Mouse (Mus musculus) limb, embryonic 13.5 days (tissue): Measurements from ENCODE around the gene Bst2. TPM values are rescaled to one million over a fixed set of nuclear protein-coding genes. Genes with fewer than 3 reads are reported as not detected.

Source experiments
- ATAC-seq: fragments of 200-750 bp; cut with Nextera tagmentation; 2 replicates; pipeline ENCODE4 v1.8.0; 2017; ENCODE audit warnings: low read depth, moderate number of reproducible peaks, moderate TSS enrichment; ENCODE audit not compliant: low FRiP score
- H3K27ac ChIP-seq: fragments of 300-500 bp; sonication (generic); 2 replicates; pipeline ENCODE4 v1.5.1; 2015; ENCODE audit warnings: inconsistent platforms, mild to moderate bottlenecking, moderate library complexity
- H3K27me3 ChIP-seq: fragments of 300-500 bp; sonication (generic); 2 replicates; pipeline ENCODE4 v1.6.1; 2015; ENCODE audit warnings: mild to moderate bottlenecking, inconsistent platforms
- H3K36me3 ChIP-seq: fragments of 300-500 bp; sonication (generic); 2 replicates; pipeline ENCODE4 v1.6.1; 2015; ENCODE audit warnings: inconsistent platforms, mild to moderate bottlenecking, moderate library complexity
- H3K4me1 ChIP-seq: fragments of 300-500 bp; sonication (generic); 2 replicates; pipeline ENCODE4 v1.6.1; 2015; ENCODE audit warnings: inconsistent platforms
- H3K4me2 ChIP-seq: fragments of 300-500 bp; sonication (generic); replicated peaks from 2 replicates; pipeline ENCODE4 v1.6.1; 2015; ENCODE audit warnings: inconsistent platforms, mild to moderate bottlenecking, moderate library complexity
- H3K4me3 ChIP-seq: fragments of 300-500 bp; sonication (generic); 2 replicates; pipeline ENCODE4 v1.5.1; 2015; ENCODE audit warnings: moderate library complexity, mild to moderate bottlenecking, inconsistent platforms
- H3K9ac ChIP-seq: fragments of 300-500 bp; sonication (generic); 2 replicates; pipeline ENCODE4 v1.6.1; 2015; ENCODE audit warnings: mild to moderate bottlenecking, inconsistent platforms
- H3K9me3 ChIP-seq: fragments of 300-500 bp; sonication (generic); 2 replicates; pipeline ENCODE4 v1.6.1; 2016; ENCODE audit warnings: inconsistent platforms
- WGBS: fragments of 180-500 bp; shearing (Covaris S2); methylation state at CpG from one replicate; pipeline ENCODE4 v1.1.7; 2015; 5-methylcytosine and 5-hydroxymethylcytosine counted together
- polyA plus RNA-seq: library from polyadenylated mRNA; unstranded; fragments of >200 nt; fragmentation: Nextera tagmentation; extraction: Ambion mirVana; gene quantifications from 2 replicates; pipeline ENCODE4 v1.2.1, GENCODE M21; 2015

Gene Bst2
- 21.0 and 22.3 TPM in 2 replicates for polyA plus RNA-seq

DNA sequence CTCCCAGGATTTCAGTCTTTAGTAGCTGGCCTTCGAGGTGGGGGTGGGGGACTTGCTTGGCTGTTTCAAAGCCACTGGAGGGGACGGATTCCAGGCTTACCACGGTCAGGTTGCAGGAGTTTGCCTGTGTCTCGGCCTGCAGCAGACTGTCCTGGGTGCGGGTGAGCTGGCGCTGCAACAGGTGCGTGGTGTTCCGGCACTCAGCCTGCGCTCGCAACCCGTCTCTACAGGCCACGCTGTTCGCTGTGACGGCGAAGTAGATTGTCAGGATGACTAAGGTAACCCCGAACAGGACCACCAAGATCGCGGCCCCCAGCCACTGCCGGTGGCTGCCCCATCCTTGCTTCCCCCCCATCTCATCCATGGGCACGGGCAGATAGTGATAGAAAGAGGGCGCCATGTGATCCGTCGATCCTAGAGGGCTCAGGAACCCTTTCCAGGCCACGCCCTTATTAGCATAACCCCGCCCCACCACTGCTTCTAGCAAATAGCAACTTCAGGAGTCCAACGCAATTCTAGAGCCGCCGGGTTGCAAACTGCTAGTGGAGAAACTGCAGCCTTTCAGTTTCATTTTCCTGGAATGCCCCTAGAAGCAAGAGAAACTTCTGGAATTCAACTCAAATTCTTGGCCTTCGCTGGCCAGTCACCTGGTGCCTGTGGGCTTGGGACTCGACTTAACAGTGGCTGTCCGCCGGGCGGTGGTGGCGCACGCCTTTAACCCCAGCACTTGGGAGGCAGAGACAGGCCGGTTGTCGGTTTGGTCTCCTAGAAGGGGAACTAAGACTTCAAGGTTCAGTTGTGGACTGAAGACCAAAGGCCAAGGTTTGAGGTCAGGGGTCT, at the start of gene Bst2:
Gene Bst2 (minus strand): TSS at position 429 of the 840 bp plus-strand sequence.
- WGBS: 1% methylated on average over 37 of the region's 37 CpGs
- ATAC-seq: peak; percentile 88
- peak within 1 kb of the TSS; percentile 60 for H3K9ac ChIP-seq
- peak within 1 kb of the TSS; percentile 48; the same call in 1 of the 2 replicates for H3K27ac ChIP-seq
- no peaks in the 10 kb centered on the region for H3K36me3 ChIP-seq
- H3K4me1 ChIP-seq: peaks cover 13% of the 10 kb centered on the region
- H3K27me3 ChIP-seq: peaks cover 9% of the 10 kb centered on the region; the same call in 1 of the 2 replicates
- H3K4me3 ChIP-seq: peak within 1 kb of the TSS; percentile 48
- H3K4me2 ChIP-seq: peak within 1 kb of the TSS; percentile 71
- no peaks in the 10 kb centered on the region for H3K9me3 ChIP-seq

DNA sequence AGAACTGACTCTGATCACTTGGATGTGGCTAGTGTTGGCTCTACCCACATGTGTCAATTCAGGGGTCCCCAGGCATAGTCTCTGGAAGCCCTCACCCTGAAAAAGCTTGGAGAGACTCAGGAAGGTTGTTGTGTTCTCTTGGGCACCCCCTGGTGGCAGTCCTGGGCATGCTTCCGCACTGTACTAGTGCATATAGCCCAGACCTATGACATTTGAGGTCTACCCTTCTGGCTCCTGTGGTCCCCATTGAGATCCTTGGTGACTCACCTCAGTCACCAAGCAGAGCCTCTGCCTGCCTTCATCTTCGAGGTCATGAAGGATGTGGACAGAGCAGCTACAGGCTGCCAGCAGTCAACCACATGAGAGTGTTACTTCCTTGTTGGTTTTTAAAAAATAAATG, 49.6 kb upstream of the Bst2 start:
- Histone ChIP-seq H3K27me3 (no peaks in the 10 kb centered on the region), H3K27ac (no peak overlapping the region), H3K4me2 (no peak overlapping the region), H3K4me1 (peaks cover 10% of the 10 kb centered on the region), H3K36me3 (peaks cover 38% of the 10 kb centered on the region), H3K9ac (no peak overlapping the region), H3K9me3 (no peaks in the 10 kb centered on the region), H3K4me3 (no peak overlapping the region)
- 79% methylated on average over 2 of the region's 2 CpGs for WGBS
- no peak for ATAC-seq

DNA sequence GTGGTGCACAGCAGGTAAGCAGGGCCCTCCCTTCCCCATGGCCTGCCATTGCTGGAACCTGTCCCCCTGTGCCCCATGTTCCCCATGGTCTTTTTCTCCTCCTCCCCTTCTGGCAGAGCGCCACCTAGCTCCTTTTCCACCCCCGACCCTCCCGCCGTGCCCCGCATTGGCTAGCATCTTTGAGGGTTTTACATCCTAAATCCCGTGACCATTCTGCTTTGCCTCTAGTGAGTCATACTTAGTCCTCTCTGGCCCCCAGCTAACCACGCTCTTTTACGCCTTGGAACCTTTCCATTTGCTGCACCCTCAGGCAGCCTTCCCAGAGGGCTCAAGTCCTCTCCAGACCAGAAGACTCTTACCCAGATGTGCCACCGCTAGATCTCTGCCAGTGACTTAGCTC, 42.9 kb upstream of the Bst2 start:
- no peaks in the 10 kb centered on the region for H3K9me3 ChIP-seq
- 32% methylated on average over 9 of the region's 9 CpGs for WGBS
- peaks cover 37% of the 10 kb centered on the region for H3K36me3 ChIP-seq
- H3K4me1 ChIP-seq: no peaks in the 10 kb centered on the region
- no peak for ATAC-seq
- no peak overlapping the region for H3K4me3 ChIP-seq
- H3K27ac ChIP-seq: no peak overlapping the region
- no peaks in the 10 kb centered on the region for H3K27me3 ChIP-seq
- no peak overlapping the region for H3K9ac ChIP-seq
- no peak overlapping the region for H3K4me2 ChIP-seq

DNA sequence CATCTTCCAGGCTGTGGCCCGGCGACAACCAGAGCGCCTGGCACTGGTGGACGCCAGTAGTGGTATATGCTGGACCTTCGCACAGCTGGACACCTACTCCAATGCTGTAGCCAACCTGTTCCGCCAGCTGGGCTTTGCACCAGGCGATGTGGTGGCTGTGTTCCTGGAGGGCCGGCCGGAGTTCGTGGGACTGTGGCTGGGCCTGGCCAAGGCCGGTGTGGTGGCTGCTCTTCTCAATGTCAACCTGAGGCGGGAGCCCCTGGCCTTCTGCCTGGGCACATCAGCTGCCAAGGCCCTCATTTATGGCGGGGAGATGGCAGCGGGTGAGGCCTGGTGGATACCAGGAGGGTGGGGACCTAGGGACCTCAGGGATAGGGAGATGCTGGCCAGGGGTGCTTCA, 42.2 kb upstream of the Bst2 start:
- no peak overlapping the region for H3K4me3 ChIP-seq
- H3K9me3 ChIP-seq: no peaks in the 10 kb centered on the region
- no peak overlapping the region for H3K4me2 ChIP-seq
- no peaks in the 10 kb centered on the region for H3K4me1 ChIP-seq
- peaks cover 30% of the 10 kb centered on the region for H3K36me3 ChIP-seq
- no peak for ATAC-seq
- H3K9ac ChIP-seq: no peak overlapping the region
- no peaks in the 10 kb centered on the region for H3K27me3 ChIP-seq
- no peak overlapping the region for H3K27ac ChIP-seq
- WGBS: 84% methylated on average over 14 of the region's 14 CpGs

DNA sequence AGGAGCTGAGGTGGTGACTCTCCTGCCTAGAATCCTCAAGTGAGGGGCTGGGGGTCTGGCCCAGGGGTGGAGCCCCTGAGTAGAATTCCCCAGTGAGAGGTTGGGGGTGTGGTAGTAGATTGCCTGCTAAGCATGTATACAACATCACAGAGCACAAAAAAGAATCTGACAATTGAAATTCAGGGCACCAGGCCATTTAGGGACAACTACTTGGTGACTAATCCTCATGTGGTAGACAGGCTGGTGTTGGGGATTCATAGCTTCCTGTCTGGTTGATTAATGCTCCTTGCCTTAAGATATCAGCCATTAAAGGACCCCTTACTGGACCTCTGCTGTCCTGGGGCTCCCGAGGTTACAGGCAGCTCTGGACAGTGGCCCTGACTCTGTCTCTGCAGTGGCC, 41.8 kb upstream of the Bst2 start:
- Histone ChIP-seq H3K4me3 (no peak overlapping the region), H3K9ac (no peak overlapping the region), H3K27ac (no peak overlapping the region), H3K36me3 (peaks cover 25% of the 10 kb centered on the region), H3K4me2 (no peak overlapping the region), H3K4me1 (no peaks in the 10 kb centered on the region), H3K27me3 (no peaks in the 10 kb centered on the region), H3K9me3 (no peaks in the 10 kb centered on the region)
- 54% methylated on average over 1 of the region's 1 CpGs for WGBS
- no peak for ATAC-seq

DNA sequence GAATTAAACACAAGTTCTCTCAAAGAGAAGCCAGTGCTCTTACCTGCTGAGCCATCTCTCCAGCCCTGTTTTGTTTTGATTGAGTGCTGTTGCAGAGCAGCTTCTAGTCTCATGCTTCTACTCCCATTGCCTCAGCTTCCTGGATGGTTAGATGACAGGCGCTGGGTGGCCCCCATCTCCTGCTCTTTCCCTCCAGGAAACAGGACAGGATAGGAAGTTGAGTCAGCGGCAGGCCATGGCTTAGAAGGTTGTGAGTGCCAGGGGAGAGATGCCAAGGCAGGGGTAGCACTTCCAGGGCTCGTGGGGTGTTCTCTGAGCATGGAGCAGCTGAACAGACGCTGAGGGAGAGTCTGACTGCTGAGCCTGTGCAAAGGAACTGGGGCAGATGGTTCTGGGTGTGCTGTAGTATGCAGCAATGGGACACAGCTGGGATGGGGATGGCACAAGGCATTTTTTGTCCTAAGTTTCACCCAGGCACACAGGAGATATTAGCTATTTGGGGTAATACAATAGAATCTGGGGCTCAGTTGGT, 40.7 kb upstream of the Bst2 start:
- peaks cover 21% of the 10 kb centered on the region for H3K36me3 ChIP-seq
- H3K4me3 ChIP-seq: no peak overlapping the region
- no peak overlapping the region for H3K4me2 ChIP-seq
- H3K27ac ChIP-seq: no peak overlapping the region
- H3K4me1 ChIP-seq: peaks cover 4% of the 10 kb centered on the region
- H3K27me3 ChIP-seq: no peaks in the 10 kb centered on the region
- no peaks in the 10 kb centered on the region for H3K9me3 ChIP-seq
- no peak overlapping the region for H3K9ac ChIP-seq
- 75% methylated on average over 4 of the region's 4 CpGs for WGBS
- no peak for ATAC-seq

DNA sequence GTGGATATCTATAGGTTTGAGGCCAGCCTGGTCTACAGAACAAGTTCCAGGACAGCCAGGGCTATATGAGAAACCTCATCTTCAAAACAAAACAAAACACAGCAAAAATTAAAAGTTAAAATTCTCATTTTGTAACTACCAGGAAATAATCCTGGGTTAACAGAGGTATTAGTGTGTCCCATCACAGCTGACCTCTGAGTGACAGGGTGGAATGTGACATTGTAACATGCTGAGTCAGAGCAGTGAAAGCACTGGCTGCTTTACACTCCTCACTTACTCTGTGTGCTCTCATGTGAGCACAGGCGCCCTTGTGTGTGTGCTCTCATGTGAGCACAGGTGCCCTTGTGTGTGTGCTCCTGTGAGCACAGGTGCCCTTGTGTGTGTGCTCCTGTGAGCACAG, 37.8 kb upstream of the Bst2 start:
- no peaks in the 10 kb centered on the region for H3K9me3 ChIP-seq
- no peak overlapping the region for H3K27ac ChIP-seq
- ATAC-seq: no peak
- peaks cover 23% of the 10 kb centered on the region for H3K4me1 ChIP-seq
- peaks cover under 1% of the 10 kb centered on the region; the same call in 1 of the 2 replicates for H3K36me3 ChIP-seq
- 68% methylated on average over 1 of the region's 1 CpGs for WGBS
- H3K4me2 ChIP-seq: no peak overlapping the region
- no peak overlapping the region for H3K9ac ChIP-seq
- no peak overlapping the region for H3K4me3 ChIP-seq
- H3K27me3 ChIP-seq: no peaks in the 10 kb centered on the region; the same call in 1 of the 2 replicates

DNA sequence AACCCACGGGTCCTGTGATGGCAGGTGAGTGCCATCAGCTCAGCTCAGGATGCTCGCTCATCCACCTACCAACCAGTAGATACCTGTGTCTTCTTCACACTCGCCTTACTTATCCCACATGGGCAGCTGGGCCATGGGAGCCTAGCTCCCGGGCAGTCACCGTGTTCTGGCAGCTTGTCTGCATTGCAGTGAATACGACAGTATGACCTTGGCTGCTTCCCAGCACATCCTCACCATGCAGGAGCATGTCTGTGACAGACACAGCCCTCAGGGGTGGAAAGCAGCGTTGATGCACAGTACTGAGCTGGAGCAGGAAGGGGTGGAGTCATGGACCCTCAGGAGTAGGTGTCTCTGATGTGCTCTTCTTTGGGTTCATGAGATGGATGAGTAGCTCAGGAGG, 37.2 kb upstream of the Bst2 start:
- H3K4me2 ChIP-seq: no peak overlapping the region
- H3K9ac ChIP-seq: no peak overlapping the region
- H3K27me3 ChIP-seq: no peaks in the 10 kb centered on the region; the same call in 1 of the 2 replicates
- H3K4me1 ChIP-seq: peaks cover 23% of the 10 kb centered on the region
- 72% methylated on average over 7 of the region's 7 CpGs for WGBS
- H3K27ac ChIP-seq: no peak overlapping the region
- H3K36me3 ChIP-seq: no peaks in the 10 kb centered on the region; the same call in 1 of the 2 replicates
- H3K4me3 ChIP-seq: no peak overlapping the region
- no peak for ATAC-seq
- no peaks in the 10 kb centered on the region for H3K9me3 ChIP-seq

DNA sequence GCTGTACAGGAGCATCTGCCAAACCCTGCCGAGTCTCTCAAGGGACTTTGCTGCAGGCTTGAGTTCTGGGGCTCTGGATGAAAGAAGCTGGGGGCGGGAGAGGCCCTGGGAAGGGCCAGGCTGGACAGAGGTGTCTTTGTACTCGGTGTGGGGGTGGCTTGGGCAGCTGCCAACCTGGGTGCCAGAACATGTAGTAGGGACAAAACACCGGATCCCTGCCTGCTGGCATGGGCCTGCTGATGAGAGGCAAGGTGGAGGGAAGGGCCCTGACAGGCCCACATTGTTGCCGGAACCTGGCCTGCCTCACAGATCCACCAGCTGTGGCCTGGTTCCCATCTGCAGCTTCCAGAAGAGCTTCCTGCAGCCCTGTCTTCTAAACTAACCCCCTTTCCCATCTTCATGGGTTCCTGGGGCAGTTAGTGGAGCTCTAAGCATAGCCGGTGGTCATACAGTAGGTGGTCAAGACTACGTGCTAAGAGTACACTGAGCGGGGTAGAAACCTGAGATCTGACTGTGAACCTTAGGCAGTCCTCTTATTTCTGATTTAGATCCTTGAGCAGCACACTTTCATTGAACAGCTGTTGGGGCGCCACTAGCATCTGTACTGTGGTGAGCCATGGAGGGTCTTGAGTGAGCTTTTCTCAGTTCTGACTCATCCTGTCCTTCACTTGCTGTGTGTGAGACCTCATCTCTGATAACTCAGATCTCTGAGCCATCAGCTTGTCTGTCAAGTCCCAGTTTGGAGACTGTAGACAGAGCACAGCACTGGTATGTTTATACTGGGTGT, 35.8 kb upstream of the Bst2 start:
- no peaks in the 10 kb centered on the region for H3K9me3 ChIP-seq
- H3K27ac ChIP-seq: peak overlapping the region; percentile 67
- ATAC-seq: no peak
- H3K27me3 ChIP-seq: peaks cover 11% of the 10 kb centered on the region
- H3K4me1 ChIP-seq: peaks cover 35% of the 10 kb centered on the region
- H3K36me3 ChIP-seq: no peaks in the 10 kb centered on the region
- H3K4me3 ChIP-seq: peak overlapping the region; percentile 15
- WGBS: 74% methylated on average over 9 of the region's 9 CpGs
- peak overlapping the region; percentile 79 for H3K4me2 ChIP-seq
- peak overlapping the region; percentile 39; the same call in 1 of the 2 replicates for H3K9ac ChIP-seq

DNA sequence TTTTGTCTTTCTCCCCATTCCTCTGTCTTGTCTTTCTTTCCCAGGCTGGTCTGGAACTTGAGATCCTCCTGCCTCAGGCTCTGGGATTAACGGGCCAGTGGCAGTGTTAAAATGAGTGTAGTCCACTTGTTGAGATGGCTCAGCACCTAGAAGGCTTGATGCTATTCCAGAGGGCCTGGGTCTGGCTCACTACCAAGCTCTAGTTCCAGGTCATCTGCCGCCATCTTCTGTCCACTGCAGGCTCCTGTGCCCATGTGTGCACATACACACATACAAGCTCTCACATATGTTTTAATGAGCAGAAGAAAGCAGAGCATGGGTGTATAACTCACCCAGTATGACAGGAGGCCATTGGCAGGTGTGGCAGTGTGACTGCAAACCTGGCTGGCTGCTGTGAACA, 34.8 kb upstream of the Bst2 start:
- H3K4me1 ChIP-seq: peaks cover 35% of the 10 kb centered on the region
- peaks cover 20% of the 10 kb centered on the region for H3K27me3 ChIP-seq
- ATAC-seq: no peak
- H3K4me3 ChIP-seq: no peak overlapping the region
- no peaks in the 10 kb centered on the region for H3K9me3 ChIP-seq
- 83% methylated on average over 2 of the region's 2 CpGs for WGBS
- H3K9ac ChIP-seq: no peak overlapping the region
- no peaks in the 10 kb centered on the region for H3K36me3 ChIP-seq
- H3K4me2 ChIP-seq: peak overlapping the region; percentile 79
- H3K27ac ChIP-seq: 0 out of 2 replicates have a peak overlapping the region, but pooled peaks have one; percentile 10

DNA sequence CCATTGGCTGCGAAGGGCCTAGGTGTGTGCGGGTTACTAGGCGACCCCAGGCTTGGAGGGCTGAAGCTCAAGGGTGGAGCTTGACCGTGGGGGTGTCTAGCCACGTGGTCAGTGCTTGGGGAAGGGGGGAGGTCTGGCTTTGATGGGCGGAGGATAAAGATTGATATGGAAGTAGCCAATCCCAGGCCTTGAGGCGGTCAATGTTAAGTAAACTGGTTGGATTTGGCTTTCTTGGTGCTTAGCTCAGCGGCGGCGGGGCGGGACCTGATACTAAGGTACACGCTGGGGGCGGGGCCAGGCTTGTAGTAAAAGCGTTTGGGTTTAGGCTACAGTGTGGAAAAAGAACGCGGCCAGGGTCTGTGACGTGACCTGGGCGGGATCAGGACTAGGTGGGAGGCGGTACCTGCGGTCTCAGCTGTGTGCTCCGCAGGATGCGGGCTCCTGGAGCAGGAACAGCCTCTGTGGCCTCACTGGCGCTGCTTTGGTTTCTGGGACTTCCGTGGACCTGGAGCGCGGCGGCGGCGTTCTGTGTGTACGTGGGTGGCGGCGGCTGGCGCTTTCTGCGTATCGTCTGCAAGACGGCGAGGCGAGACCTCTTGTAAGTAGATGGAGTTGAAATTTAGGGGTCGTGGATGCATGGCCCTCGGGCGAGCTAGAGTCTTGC, 33.2 kb upstream of the Bst2 start:
- WGBS: under 1% methylated on average over 41 of the region's 41 CpGs
- Histone ChIP-seq H3K4me1 (peaks cover 35% of the 10 kb centered on the region), H3K27ac (peak overlapping the region; percentile 88), H3K4me2 (peak overlapping the region; percentile 79), H3K36me3 (no peaks in the 10 kb centered on the region), H3K27me3 (peaks cover 37% of the 10 kb centered on the region), H3K9ac (peak overlapping the region; percentile 74), H3K4me3 (peak overlapping the region; percentile 69), H3K9me3 (no peaks in the 10 kb centered on the region)
- peak; percentile 92 for ATAC-seq
